Mouse (Mus musculus): ENCODE measurements at regions not wholly inside any gene's neighbourhood (a gene's known extent, or its start where the extent isn't known, plus 50 kb on each side); places are given as distances from the start of the nearest gene placed in this dataset.
"Not testable (repeated sequence)": the region's sequence is repeated elsewhere in the genome, so short reads cannot be mapped to it uniquely, and the experiment has no call there.

DNA sequence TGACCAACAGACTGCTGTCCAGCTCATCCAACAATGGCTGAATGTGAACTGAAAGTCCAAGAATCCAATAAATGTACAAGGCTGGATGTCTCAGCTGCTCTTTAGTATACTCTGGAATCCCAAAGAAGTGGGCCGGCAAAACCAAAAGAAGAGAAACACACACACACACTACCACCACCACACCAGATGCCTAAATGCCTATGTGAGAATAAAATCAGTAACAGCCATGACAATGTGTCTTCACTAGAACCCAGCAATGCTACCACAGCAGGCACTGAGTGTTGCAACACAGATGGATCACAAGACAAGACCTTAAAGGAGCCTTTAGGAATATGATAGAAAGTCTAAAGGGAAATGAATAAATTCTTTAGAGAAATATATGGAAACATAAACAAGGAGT lies 385.3 kb downstream of the Tox3 start:
- H3K4me3 ChIP-seq (replicated peaks): no peak overlapping the region
- no peaks in the 10 kb centered on the region; the same call in 1 of the 2 replicates for H3K9me3 ChIP-seq (ENCODE audit: control insufficient read depth, low read length)
- no peaks in the 10 kb centered on the region for H3K4me1 ChIP-seq (ENCODE audit: control insufficient read depth)
- H3K36me3 ChIP-seq (ENCODE audit: control insufficient read depth): no peaks in the 10 kb centered on the region
- TF ChIP-seq GATA1 (IDR thresholded peaks at IDR 0.05; ENCODE audit: low read length) (no peak), TAL1 (IDR thresholded peaks at IDR 0.05; ENCODE audit: low read length) (no peak)
- H3K27me3 ChIP-seq (ENCODE audit: control insufficient read depth): no peaks in the 10 kb centered on the region

DNA sequence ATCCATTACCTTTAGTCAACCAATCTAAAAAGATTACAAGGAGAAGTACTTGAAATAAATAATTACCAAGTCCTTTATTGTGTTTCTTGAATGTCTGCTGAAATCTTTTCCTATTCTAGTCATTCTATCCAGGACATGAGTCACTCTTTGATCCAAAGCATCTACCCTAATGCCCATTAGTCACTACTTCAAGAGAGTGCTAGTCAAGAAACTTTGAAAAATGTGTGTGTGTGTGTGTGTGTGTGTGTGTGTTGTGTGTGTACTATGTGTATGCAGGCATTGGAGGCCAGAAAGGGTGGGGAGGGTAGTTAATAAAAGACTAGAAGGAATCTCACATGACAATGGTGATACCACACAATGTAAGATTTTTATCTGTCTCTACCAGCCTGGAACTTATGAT lies 390.7 kb downstream of the Tox3 start:
- no peaks in the 10 kb centered on the region for H3K36me3 ChIP-seq (ENCODE audit: control insufficient read depth)
- H3K9me3 ChIP-seq (ENCODE audit: control insufficient read depth, low read length): peaks cover 4% of the 10 kb centered on the region
- no peak for TF ChIP-seq GATA1 (IDR thresholded peaks at IDR 0.05; ENCODE audit: low read length)
- no peak for TF ChIP-seq TAL1 (IDR thresholded peaks at IDR 0.05; ENCODE audit: low read length)
- no peak overlapping the region for H3K4me3 ChIP-seq (replicated peaks)
- H3K4me1 ChIP-seq (ENCODE audit: control insufficient read depth): no peaks in the 10 kb centered on the region
- no peaks in the 10 kb centered on the region for H3K27me3 ChIP-seq (ENCODE audit: control insufficient read depth)

DNA sequence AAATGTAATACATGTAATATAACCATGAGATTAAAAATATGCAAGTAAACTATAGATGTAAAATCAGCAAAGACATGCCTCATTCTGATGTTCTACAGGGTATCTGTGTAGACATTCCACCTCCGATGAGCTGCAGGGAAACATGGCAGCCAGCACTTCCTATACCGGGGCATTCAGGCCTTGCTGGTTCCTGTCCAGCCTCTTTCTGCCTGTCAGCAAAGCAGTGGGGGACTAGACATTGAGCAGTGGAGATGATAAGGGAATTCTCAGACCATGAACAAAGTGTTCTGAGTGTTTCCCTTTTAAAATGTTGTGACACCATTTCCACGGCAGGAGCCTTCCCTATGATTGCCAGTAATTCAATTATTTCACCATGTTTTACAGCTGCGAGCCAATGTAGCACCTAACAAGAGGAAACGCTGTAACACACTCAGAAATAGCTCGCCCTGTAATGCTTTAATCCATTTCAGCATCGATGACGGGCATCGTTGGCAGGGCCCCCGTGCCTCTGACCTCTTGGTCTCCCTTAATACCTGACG lies 391.6 kb downstream of the Tox3 start:
- no peak overlapping the region for H3K4me3 ChIP-seq (replicated peaks)
- no peaks in the 10 kb centered on the region for H3K36me3 ChIP-seq (ENCODE audit: control insufficient read depth)
- H3K27me3 ChIP-seq (ENCODE audit: control insufficient read depth): no peaks in the 10 kb centered on the region
- H3K4me1 ChIP-seq (ENCODE audit: control insufficient read depth): no peaks in the 10 kb centered on the region
- H3K9me3 ChIP-seq (ENCODE audit: control insufficient read depth, low read length): peaks cover 4% of the 10 kb centered on the region
- TF ChIP-seq GATA1 (IDR thresholded peaks at IDR 0.05; ENCODE audit: low read length): no peak
- no peak for TF ChIP-seq TAL1 (IDR thresholded peaks at IDR 0.05; ENCODE audit: low read length)

DNA sequence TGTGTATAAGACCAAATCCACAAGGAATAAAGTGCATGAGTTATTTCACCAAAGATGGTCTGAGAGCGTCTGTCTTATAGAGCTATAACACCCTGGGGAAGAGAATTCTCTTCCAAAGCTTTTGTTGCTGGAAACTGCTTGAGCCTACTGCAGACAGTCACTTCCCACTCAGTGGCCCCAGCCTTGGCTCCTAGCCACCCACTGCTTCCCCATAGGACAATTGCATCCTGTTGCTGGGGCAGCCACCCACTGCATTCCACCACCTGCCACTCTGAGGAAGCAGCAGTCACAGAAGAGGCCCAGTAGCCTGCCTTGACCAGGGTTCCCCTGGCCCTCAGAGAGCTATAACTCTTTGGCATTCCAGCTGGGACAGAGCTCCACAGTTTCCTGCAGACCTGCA lies 409.3 kb downstream of the Tox3 start:
- H3K4me1 ChIP-seq (ENCODE audit: control insufficient read depth): no peaks in the 10 kb centered on the region
- H3K27me3 ChIP-seq (ENCODE audit: control insufficient read depth): no peaks in the 10 kb centered on the region
- no peaks in the 10 kb centered on the region for H3K9me3 ChIP-seq (ENCODE audit: control insufficient read depth, low read length)
- H3K4me3 ChIP-seq (replicated peaks): no peak overlapping the region
- H3K36me3 ChIP-seq (ENCODE audit: control insufficient read depth): no peaks in the 10 kb centered on the region
- TF ChIP-seq GATA1 (IDR thresholded peaks at IDR 0.05; ENCODE audit: low read length) (no peak), TAL1 (IDR thresholded peaks at IDR 0.05; ENCODE audit: low read length) (no peak)

DNA sequence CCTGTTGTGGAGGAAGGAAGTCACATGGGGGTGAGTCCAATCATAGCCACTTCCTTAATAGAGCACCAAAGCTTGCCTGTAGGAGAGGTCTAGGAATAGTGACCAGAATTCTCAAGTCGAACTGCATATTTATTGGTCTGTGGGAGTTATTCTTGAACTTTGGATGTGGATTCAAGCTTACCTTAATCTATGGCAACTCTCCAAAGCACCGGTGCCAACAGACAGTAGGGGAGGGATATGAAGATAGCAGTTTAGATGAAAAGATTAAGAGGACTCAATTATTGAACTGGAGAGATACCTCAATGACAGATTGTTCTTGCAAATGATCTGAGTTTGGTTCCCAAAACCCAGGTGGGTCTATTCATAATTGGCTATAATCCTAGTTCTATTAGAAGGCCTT lies 413.6 kb downstream of the Tox3 start:
- Histone ChIP-seq H3K4me1 (ENCODE audit: control insufficient read depth) (no peaks in the 10 kb centered on the region), H3K36me3 (ENCODE audit: control insufficient read depth) (no peaks in the 10 kb centered on the region), H3K4me3 (replicated peaks) (no peak overlapping the region), H3K9me3 (ENCODE audit: control insufficient read depth, low read length) (no peaks in the 10 kb centered on the region), H3K27me3 (ENCODE audit: control insufficient read depth) (no peaks in the 10 kb centered on the region)
- TF ChIP-seq TAL1 (IDR thresholded peaks at IDR 0.05; ENCODE audit: low read length): no peak

DNA sequence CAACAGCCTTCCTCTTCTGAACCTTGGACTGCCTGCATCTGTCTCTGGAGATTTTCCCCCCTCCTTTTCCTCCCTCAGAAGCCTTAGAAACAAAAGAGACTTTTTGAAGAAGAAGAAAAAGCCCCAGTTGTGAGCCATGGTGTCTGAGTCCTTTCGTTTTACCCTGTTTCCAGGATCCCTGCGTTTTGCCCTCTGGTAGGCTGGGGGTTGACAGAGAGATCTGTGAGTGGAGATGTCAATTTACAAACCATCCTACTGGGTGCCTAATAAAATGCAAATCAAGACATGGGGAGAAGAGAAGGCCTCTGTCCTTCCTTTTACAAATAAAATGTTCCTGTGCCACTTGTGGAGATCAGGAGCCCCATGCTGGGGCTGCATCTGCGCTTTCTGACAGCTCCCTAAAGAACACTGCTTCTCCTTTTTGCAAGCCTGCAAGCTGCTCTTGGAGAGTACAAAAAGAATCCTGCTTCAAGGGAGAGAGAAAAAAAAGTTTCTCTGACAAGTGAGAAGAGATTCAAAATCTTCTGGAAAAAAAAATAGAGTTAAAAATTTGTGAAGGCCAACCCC lies 421.4 kb downstream of the Tox3 start:
- no peak for TF ChIP-seq GATA1 (IDR thresholded peaks at IDR 0.05; ENCODE audit: low read length)
- no peak for TF ChIP-seq TAL1 (IDR thresholded peaks at IDR 0.05; ENCODE audit: low read length)
- H3K4me1 ChIP-seq (ENCODE audit: control insufficient read depth): no peaks in the 10 kb centered on the region

DNA sequence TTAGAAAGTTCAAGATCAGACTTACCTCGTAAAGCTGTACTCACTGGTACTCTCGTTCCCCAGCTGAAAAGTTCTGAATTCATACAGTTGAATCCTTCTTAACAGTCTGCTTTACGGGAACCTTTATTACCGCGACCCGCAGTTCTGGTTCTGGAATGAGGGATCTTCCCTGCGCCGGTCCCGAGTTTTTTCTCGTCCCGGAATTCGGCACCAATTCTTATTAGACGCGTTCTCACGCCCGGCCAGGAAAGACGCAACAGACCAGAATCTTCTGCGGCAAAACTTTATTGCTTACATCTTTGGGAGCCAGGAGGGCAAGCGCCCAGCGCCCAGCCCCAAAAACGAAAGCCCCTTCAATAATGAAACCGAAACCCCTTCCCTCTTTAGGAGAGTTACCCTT lies 423.4 kb downstream of the Tox3 start:
- not testable (repeated sequence) for H3K27me3 ChIP-seq (ENCODE audit: control insufficient read depth); H3K4me1 ChIP-seq (ENCODE audit: control insufficient read depth); H3K36me3 ChIP-seq (ENCODE audit: control insufficient read depth); H3K4me3 ChIP-seq (replicated peaks); H3K9me3 ChIP-seq (ENCODE audit: control insufficient read depth, low read length)

More for the DNA sequence above, 421.4 kb downstream of the Tox3 start:
- Histone ChIP-seq H3K4me3 (replicated peaks) (no peak overlapping the region), H3K27me3 (ENCODE audit: control insufficient read depth) (no peaks in the 10 kb centered on the region), H3K36me3 (ENCODE audit: control insufficient read depth) (no peaks in the 10 kb centered on the region), H3K9me3 (ENCODE audit: control insufficient read depth, low read length) (no peaks in the 10 kb centered on the region)

DNA sequence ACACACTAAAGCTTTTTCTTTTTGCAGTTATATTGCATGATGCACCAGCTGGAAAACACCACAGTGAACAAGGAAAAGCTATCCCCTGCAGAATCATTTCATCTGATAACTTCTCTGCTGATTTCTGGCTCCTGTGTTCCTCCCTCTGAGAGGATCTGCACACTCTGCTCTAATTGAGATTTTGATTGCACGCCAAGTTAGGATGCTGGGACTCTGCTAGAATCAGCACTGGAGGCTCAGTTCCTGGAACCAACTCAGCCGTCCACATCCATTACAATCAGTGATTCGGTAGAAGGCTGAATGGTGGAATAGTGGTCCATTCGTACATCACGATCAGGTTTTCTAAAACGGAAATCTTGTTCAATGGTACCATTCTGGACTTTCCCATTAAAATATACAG lies 434.1 kb downstream of the Tox3 start:
- H3K9me3 ChIP-seq (ENCODE audit: control insufficient read depth, low read length): peaks cover 2% of the 10 kb centered on the region; the same call in 1 of the 2 replicates
- TF ChIP-seq TAL1 (IDR thresholded peaks at IDR 0.05; ENCODE audit: low read length): no peak
- TF ChIP-seq GATA1 (IDR thresholded peaks at IDR 0.05; ENCODE audit: low read length): no peak
- no peak overlapping the region for H3K4me3 ChIP-seq (replicated peaks)
- H3K36me3 ChIP-seq (ENCODE audit: control insufficient read depth): no peaks in the 10 kb centered on the region
- H3K27me3 ChIP-seq (ENCODE audit: control insufficient read depth): no peaks in the 10 kb centered on the region
- H3K4me1 ChIP-seq (ENCODE audit: control insufficient read depth): no peaks in the 10 kb centered on the region

DNA sequence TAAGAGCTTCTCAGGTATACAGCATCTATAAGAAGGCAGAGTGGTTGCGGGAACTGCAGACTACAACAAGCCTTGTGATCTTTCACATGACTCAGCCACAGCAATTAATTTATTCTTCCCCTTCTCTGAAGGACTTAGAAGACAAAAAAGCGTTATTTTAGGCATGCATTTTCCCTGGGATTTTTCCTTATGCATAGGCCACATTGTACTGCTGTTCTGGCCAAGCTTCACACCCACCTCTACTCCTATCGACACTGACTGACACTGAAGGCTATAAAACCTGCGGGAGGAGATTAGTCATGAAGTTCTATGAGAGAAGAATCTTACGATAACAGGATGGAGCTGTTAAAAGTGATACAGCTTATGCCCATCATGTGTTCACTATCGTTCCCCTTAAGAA lies 441.9 kb downstream of the Tox3 start:
- Histone ChIP-seq H3K4me3 (replicated peaks) (no peak overlapping the region), H3K9me3 (ENCODE audit: control insufficient read depth, low read length) (no peaks in the 10 kb centered on the region), H3K4me1 (ENCODE audit: control insufficient read depth) (no peaks in the 10 kb centered on the region), H3K27me3 (ENCODE audit: control insufficient read depth) (no peaks in the 10 kb centered on the region), H3K36me3 (ENCODE audit: control insufficient read depth) (no peaks in the 10 kb centered on the region)
- no peak for TF ChIP-seq TAL1 (IDR thresholded peaks at IDR 0.05; ENCODE audit: low read length)
- TF ChIP-seq GATA1 (IDR thresholded peaks at IDR 0.05; ENCODE audit: low read length): no peak

DNA sequence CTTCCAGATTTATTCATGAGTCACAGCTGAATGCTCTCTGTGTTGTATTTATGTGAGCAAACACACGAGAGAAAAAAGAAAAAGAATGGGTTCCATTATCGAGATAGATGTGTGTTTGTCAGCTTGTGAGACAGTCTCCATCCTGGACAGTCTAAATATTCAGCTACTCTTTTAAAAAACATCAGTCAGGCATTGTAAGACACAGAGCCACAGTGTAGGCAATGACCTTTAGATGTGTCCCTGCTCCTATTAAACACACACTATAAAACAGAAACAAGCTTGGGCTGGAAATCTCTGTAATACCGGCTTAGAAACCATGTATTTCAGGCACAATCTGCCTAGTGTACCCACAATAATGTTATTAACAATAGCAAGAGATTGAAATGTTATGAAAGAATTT lies 442.6 kb downstream of the Tox3 start:
- Histone ChIP-seq H3K9me3 (ENCODE audit: control insufficient read depth, low read length) (no peaks in the 10 kb centered on the region), H3K27me3 (ENCODE audit: control insufficient read depth) (no peaks in the 10 kb centered on the region), H3K4me1 (ENCODE audit: control insufficient read depth) (no peaks in the 10 kb centered on the region), H3K4me3 (replicated peaks) (no peak overlapping the region), H3K36me3 (ENCODE audit: control insufficient read depth) (no peaks in the 10 kb centered on the region)
- TF ChIP-seq TAL1 (IDR thresholded peaks at IDR 0.05; ENCODE audit: low read length): no peak
- TF ChIP-seq GATA1 (IDR thresholded peaks at IDR 0.05; ENCODE audit: low read length): no peak

Data from erythroblast, embryonic 14.5 days (primary cell).